Mouse (Mus musculus) retina, embryonic 14.5 days (tissue): Measurements from ENCODE around the gene Hist2h3c1.
"Not testable (repeated sequence)": the region's sequence is repeated elsewhere in the genome, so short reads cannot be mapped to it uniquely, and the experiment has no call there.

Source experiments
- DNase-seq: peaks from one replicate; pipeline ENCODE4 v3.0.0-alpha.2; 2015; ENCODE audit warnings: low spot score

Hist2h3c1 gene

GRCm38 (mm10) chr3:96289201-96289600 is 42.7 kb downstream of the Hist2h3c1 start:
- no peak for DNase-seq

- not testable (repeated sequence) for DNase-seq
These were observed 44.2 kb downstream of the Hist2h3c1 start for GRCm38 (mm10) chr3:96290727-96291126.

GRCm38 (mm10) chr3:96292641-96293040 is 46.2 kb downstream of the Hist2h3c1 start:
- DNase-seq: no peak

- no peak for DNase-seq
These were observed 46.9 kb downstream of the Hist2h3c1 start for GRCm38 (mm10) chr3:96293368-96293767.

- DNase-seq: no peak
These were observed 47.3 kb downstream of the Hist2h3c1 start, which contains the start of gene Fcgr1 for GRCm38 (mm10) chr3:96293787-96294186. TSS of gene Fcgr1 (minus strand) at chr3:96293969.
